Mouse (Mus musculus) hindbrain, postnatal 0 days (tissue): ENCODE measurements around the gene Olfr455. TPM values are rescaled to one million over a fixed set of nuclear protein-coding genes. Genes with fewer than 3 reads are reported as not detected.
A peak's percentile ranks its signal among the peaks of the same experiment; 100 is the strongest.

ENCODE experiments used
- ATAC-seq: fragments of 200-750 bp; cut with Nextera tagmentation; 2 replicates; pipeline ENCODE4 v1.8.0; 2017; ENCODE audit warnings: mild to moderate bottlenecking, moderate TSS enrichment, moderate library complexity
- DNase-seq: peaks from one replicate; pipeline ENCODE4 v3.0.0-alpha.2; 2015; ENCODE audit warnings: low spot score
- H3K27ac ChIP-seq: fragments of 300-500 bp; sonication (generic); 2 replicates; pipeline ENCODE4 v1.5.1; 2014; ENCODE audit warnings: mild to moderate bottlenecking
- H3K27me3 ChIP-seq: fragments of 300-500 bp; sonication (generic); 2 replicates; pipeline ENCODE4 v1.6.1; 2014; ENCODE audit warnings: low read length, mixed read lengths; ENCODE audit not compliant: insufficient read depth
- H3K36me3 ChIP-seq: fragments of 300-500 bp; sonication (generic); 2 replicates; pipeline ENCODE4 v1.6.1; 2014; ENCODE audit warnings: low read length, mixed read lengths; ENCODE audit not compliant: insufficient read depth
- H3K4me1 ChIP-seq: fragments of 300-500 bp; sonication (generic); 2 replicates; pipeline ENCODE4 v1.6.1; 2014; ENCODE audit warnings: antibody characterized with exemption, low read length, mixed read lengths; ENCODE audit not compliant: insufficient read depth
- H3K4me2 ChIP-seq: fragments of 300-500 bp; sonication (generic); 2 replicates; pipeline ENCODE4 v1.6.1; 2014; ENCODE audit warnings: low read depth, mild to moderate bottlenecking, low read length, moderate library complexity, mixed read lengths
- H3K4me3 ChIP-seq: fragments of 300-500 bp; sonication (generic); 2 replicates; pipeline ENCODE4 v1.5.1; 2014; ENCODE audit warnings: low read length
- H3K9ac ChIP-seq: fragments of 300-500 bp; sonication (generic); replicated peaks from 2 replicates; pipeline ENCODE4 v1.6.1; 2014; ENCODE audit warnings: mild to moderate bottlenecking, low read length, moderate library complexity, mixed read lengths
- H3K9me3 ChIP-seq: fragments of 300-500 bp; sonication (generic); 2 replicates; pipeline ENCODE4 v1.6.1; 2016; ENCODE audit warnings: low read length, mixed read lengths
- CTCF ChIP-seq: IDR thresholded peaks from 2 replicates; pipeline ENCODE4 v1.5.1; 2016; ENCODE audit warnings: antibody characterized with exemption, control low read depth, low read depth
- WGBS: fragments of 180-500 bp; shearing (Covaris S2); extraction: QIAGEN DNeasy Blood & Tissue Kit; methylation state at CpG from one replicate; pipeline ENCODE4 v1.1.7; 2014; 5-methylcytosine and 5-hydroxymethylcytosine counted together
- polyA plus RNA-seq: library from polyadenylated mRNA; unstranded; fragments of >200 nt; fragmentation: Nextera tagmentation; extraction: Ambion mirVana; gene quantifications from 2 replicates; pipeline ENCODE4 v1.2.1, GENCODE M21; 2015
- total RNA-seq: library from RNA; depleted of rRNA; stranded (reverse); fragments of >200 nt; gene quantifications from 2 replicates; pipeline ENCODE4 v1.2.3, GENCODE M21; 2014; rRNA removed

Gene Olfr455
- total and polyA plus RNA-seq, 2 experiments from 2014 or later: not detected

DNA sequence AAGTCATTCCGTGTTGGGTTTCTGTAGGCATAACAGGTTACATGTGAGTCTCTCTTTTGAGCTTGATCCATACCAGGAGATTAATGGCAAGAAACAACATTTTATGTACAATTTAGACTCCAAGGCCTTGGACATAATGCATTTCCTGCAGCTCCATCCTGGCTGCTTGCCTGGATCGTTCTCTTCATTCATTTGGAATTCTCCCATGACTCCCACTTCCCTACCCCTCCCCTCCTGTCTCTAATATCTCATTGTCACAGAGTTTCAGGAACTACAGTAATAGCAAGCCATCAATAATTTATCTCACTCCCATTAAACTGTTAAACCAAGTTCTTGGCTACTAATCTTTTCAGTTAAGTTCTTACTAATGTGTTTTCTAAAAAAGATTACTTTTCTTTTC lies 43.9 kb downstream of the Olfr455 start:
- Histone ChIP-seq H3K9ac (no peak overlapping the region), H3K4me1 (no peaks in the 10 kb centered on the region), H3K4me3 (no peak overlapping the region), H3K4me2 (no peak overlapping the region), H3K27me3 (no peaks in the 10 kb centered on the region), H3K9me3 (no peaks in the 10 kb centered on the region), H3K36me3 (no peaks in the 10 kb centered on the region), H3K27ac (no peak overlapping the region)
- 57% methylated on average over 2 of the region's 2 CpGs for WGBS
- DNase-seq (peak; percentile 3), ATAC-seq (no peak)
- no peak for TF ChIP-seq CTCF

DNA sequence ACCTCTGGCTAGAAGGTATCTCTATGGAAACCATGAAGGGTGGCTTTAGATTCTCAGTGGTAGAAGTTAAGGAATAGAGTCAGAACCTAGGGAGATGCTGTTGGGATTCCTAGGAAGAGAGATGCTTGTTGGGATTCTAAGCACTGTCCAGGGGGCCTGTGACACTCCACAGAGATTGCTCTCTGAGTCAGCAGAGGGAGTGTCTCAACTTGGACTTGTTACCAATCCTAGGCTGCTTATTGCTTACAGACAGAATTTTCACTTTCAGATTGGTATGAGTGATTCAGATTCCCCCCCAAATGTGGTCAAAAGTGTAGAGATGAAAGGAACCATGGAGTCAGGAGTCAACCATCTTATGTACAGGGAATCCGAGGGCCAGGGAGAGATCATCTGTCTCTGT lies 57.7 kb downstream of the Olfr455 start:
- Histone ChIP-seq H3K9me3 (no peaks in the 10 kb centered on the region), H3K27me3 (no peaks in the 10 kb centered on the region), H3K27ac (no peak overlapping the region), H3K4me1 (no peaks in the 10 kb centered on the region), H3K36me3 (no peaks in the 10 kb centered on the region), H3K9ac (no peak overlapping the region), H3K4me3 (no peak overlapping the region), H3K4me2 (no peak overlapping the region)
- ATAC-seq: no peak
- TF ChIP-seq CTCF: no peak
- DNase-seq: no peak
- WGBS: 78% methylated on average over 1 of the region's 1 CpGs

GRCm38 (mm10) chr6:42487114-42487513 lies 60.3 kb downstream of the Olfr455 start, which contains the start of gene Olfr456:
Gene Olfr456, minus strand, starts transcription at chr6:42487214.
- TF ChIP-seq CTCF: no peak
- Histone ChIP-seq H3K27me3 (no peaks in the 10 kb centered on the region), H3K4me3 (no peak within 1 kb of the TSS), H3K27ac (no peak within 1 kb of the TSS), H3K4me2 (no peak within 1 kb of the TSS), H3K36me3 (no peaks in the 10 kb centered on the region), H3K9ac (no peak within 1 kb of the TSS), H3K9me3 (no peaks in the 10 kb centered on the region), H3K4me1 (no peaks in the 10 kb centered on the region)
- no peak for DNase-seq
- no peak for ATAC-seq
- WGBS: 84% methylated on average over 1 of the region's 1 CpGs

Other genes with a start within 250 kb of the Olfr455 start
- gene Fam131b, start 222.9 kb downstream of the Olfr455 start, total RNA-seq: 56.5 and 61.6 TPM in 2 replicates
- gene Fam131b, start 222.9 kb downstream of the Olfr455 start, polyA plus RNA-seq: 4.6 and 5.0 TPM in 2 replicates
- gene Zyx, start 198.0 kb downstream of the Olfr455 start, total RNA-seq: 62.6 and 63.9 TPM in 2 replicates
- 54.1 and 63.2 TPM in 2 replicates for gene Zyx, start 198.0 kb downstream of the Olfr455 start, polyA plus RNA-seq
- 0.37 and 0.40 TPM in 2 replicates for gene Epha1, start 174.3 kb downstream of the Olfr455 start, total RNA-seq
- gene Epha1, start 174.3 kb downstream of the Olfr455 start, polyA plus RNA-seq: 0.64 and 0.66 TPM in 2 replicates
- gene Tas2r143, start 147.3 kb downstream of the Olfr455 start, total RNA-seq: not detected in 2 replicates
- gene Tas2r143, start 147.3 kb downstream of the Olfr455 start, polyA plus RNA-seq: not detected in 2 replicates
- gene Tas2r135, start 142.2 kb downstream of the Olfr455 start, total RNA-seq: not detected in 2 replicates
- gene Tas2r135, start 142.2 kb downstream of the Olfr455 start, polyA plus RNA-seq: not detected in 2 replicates
- gene Tas2r126, start 113.1 kb downstream of the Olfr455 start, total RNA-seq: not detected in 2 replicates
- gene Tas2r126, start 113.1 kb downstream of the Olfr455 start, polyA plus RNA-seq: not detected in 2 replicates
- not detected in 2 replicates for gene Olfr458, start 82.4 kb downstream of the Olfr455 start, total RNA-seq
- not detected in 2 replicates for gene Olfr458, start 82.4 kb downstream of the Olfr455 start, polyA plus RNA-seq
- gene Olfr457, start 71.3 kb downstream of the Olfr455 start, total RNA-seq: not detected in 2 replicates
- not detected in 2 replicates for gene Olfr457, start 71.3 kb downstream of the Olfr455 start, polyA plus RNA-seq
- not detected in 2 replicates for gene Olfr456, start 60.4 kb downstream of the Olfr455 start, total RNA-seq
- not detected in 2 replicates for gene Olfr456, start 60.4 kb downstream of the Olfr455 start, polyA plus RNA-seq
- not detected in 2 replicates for gene Tcaf3, start 50.1 kb upstream of the Olfr455 start, total RNA-seq
- not detected in 2 replicates for gene Tcaf3, start 50.1 kb upstream of the Olfr455 start, polyA plus RNA-seq
- 2.9 and 4.0 TPM in 2 replicates for gene Tcaf2, start 97.7 kb upstream of the Olfr455 start, total RNA-seq
- gene Tcaf2, start 97.7 kb upstream of the Olfr455 start, polyA plus RNA-seq: 2.1 and 2.4 TPM in 2 replicates
- gene Tcaf1, start 162.5 kb upstream of the Olfr455 start, total RNA-seq: 262 and 275 TPM in 2 replicates
- gene Tcaf1, start 162.5 kb upstream of the Olfr455 start, polyA plus RNA-seq: 182 and 194 TPM in 2 replicates
- not detected in 2 replicates for gene Olfr453, start 191.8 kb upstream of the Olfr455 start, total RNA-seq
- not detected in 2 replicates for gene Olfr453, start 191.8 kb upstream of the Olfr455 start, polyA plus RNA-seq
- gene Olfr38, start 208.8 kb upstream of the Olfr455 start, total RNA-seq: not detected in 2 replicates
- not detected in 2 replicates for gene Olfr38, start 208.8 kb upstream of the Olfr455 start, polyA plus RNA-seq
- not detected in 2 replicates for gene Olfr452, start 237.5 kb upstream of the Olfr455 start, total RNA-seq
- gene Olfr452, start 237.5 kb upstream of the Olfr455 start, polyA plus RNA-seq: not detected in 2 replicates